8 mouse cellular contexts compared by ENCODE assay signal in genomic region chr12:50999295-51000237, GRCm38 (mm10).
DNase-seq lines count a peak whose midpoint lies in the region; ATAC-seq lines count a peak whose summit lies in the region.
"Had no signal": no experiment of that assay in that cellular context is flagged by ENCODE, and none has a peak within 500 bp of the region (broad histone marks: within the 10 kb centered on the region; RNA-seq: fewer than 3 reads in every experiment).

No protein-coding gene starts in this region.

- peaks cover 30% of the 10 kb centered on the region for H3K4me1 ChIP-seq in midbrain, embryonic 16.5 days (ENCODE audit: control insufficient read depth, insufficient read depth, low read length)

- no peaks in the 10 kb centered on the region for H3K27me3 ChIP-seq in midbrain, embryonic 16.5 days (ENCODE audit: control insufficient read depth, insufficient read depth, low read depth, low read length)

- peak overlapping the region; percentile 47; the same call in 1 of the 2 replicates for H3K27ac ChIP-seq in midbrain, embryonic 16.5 days (ENCODE audit: low read length)
- H3K27ac ChIP-seq: macrophage had no signal

- H3K9me3 ChIP-seq in midbrain, embryonic 16.5 days (replicated peaks; ENCODE audit: control insufficient read depth, low read length, poor library complexity, severe bottlenecking): no peaks in the 10 kb centered on the region

- DNase-seq in adrenal gland, postnatal 10 days: peak; percentile 87
- peak; percentile 64 to 66 for DNase-seq in cerebellum, postnatal 36 days
- DNase-seq in frontal cortex, postnatal 36 days (ENCODE audit: low spot score in 2 of 2): peak; percentile 80 to 83
- peak; percentile 56 for DNase-seq in kidney, adult 11 months
- DNase-seq in left cerebral cortex, postnatal 4 days: peak; percentile 97
- peak; percentile 48 for DNase-seq in telencephalon, adult 2 months (ENCODE audit: low read depth, low spot score)

- intact Hi-C loops in left cerebral cortex, postnatal 4 days (cut with DNase I): loop anchor here (5.0 to 10.0 kb wide), 3 partner anchors 105 to 1622 kb away; no protein-coding TSS in a partner anchor

- peak; percentile 82 for ATAC-seq in midbrain, embryonic 16.5 days

- H3K4me3 ChIP-seq in midbrain, embryonic 16.5 days (ENCODE audit: low read depth, low read length): no peak overlapping the region

- H3K36me3 ChIP-seq in midbrain, embryonic 16.5 days (ENCODE audit: control insufficient read depth, insufficient read depth, low read length): no peaks in the 10 kb centered on the region

- no peak overlapping the region for H3K4me2 ChIP-seq in midbrain, embryonic 16.5 days (ENCODE audit: low read length)

- WGBS in midbrain, embryonic 16.5 days: 30% methylated on average over 20 of the region's 20 CpGs

- H3K9ac ChIP-seq in midbrain, embryonic 16.5 days (ENCODE audit: low read depth, low read length): 0 out of 2 replicates have a peak overlapping the region, but pooled peaks have one; percentile 3
